Mouse (Mus musculus) limb, embryonic 14.5 days (tissue): ENCODE measurements around the gene Junb. TPM values are rescaled to one million over a fixed set of nuclear protein-coding genes. Genes with fewer than 3 reads are reported as not detected.
A peak's percentile ranks its signal among the peaks of the same experiment; 100 is the strongest.

Source experiments
- ATAC-seq: fragments of 200-750 bp; cut with Nextera tagmentation; 2 replicates; pipeline ENCODE4 v1.8.0; 2017; ENCODE audit warnings: low read depth, moderate number of reproducible peaks, moderate TSS enrichment; ENCODE audit not compliant: low FRiP score
- DNase-seq: peaks from one replicate; pipeline ENCODE4 v3.0.0-alpha.2; 2015; ENCODE audit warnings: low spot score
- H3K27ac ChIP-seq: fragments of 300-500 bp; sonication (generic); replicated peaks from 2 replicates; pipeline ENCODE4 v1.5.1; 2014; ENCODE audit warnings: low read depth, mild to moderate bottlenecking, low read length, moderate library complexity, mixed read lengths
- H3K27me3 ChIP-seq: fragments of 300-500 bp; sonication (generic); 2 replicates; pipeline ENCODE4 v1.6.1; 2014; ENCODE audit warnings: low read length, mixed read lengths; ENCODE audit not compliant: control insufficient read depth, insufficient read depth
- H3K36me3 ChIP-seq: fragments of 300-500 bp; sonication (generic); 2 replicates; pipeline ENCODE4 v1.6.1; 2014; ENCODE audit warnings: mild to moderate bottlenecking, low read length, moderate library complexity, mixed read lengths; ENCODE audit not compliant: control insufficient read depth, insufficient read depth
- H3K4me1 ChIP-seq: fragments of 300-500 bp; sonication (generic); 2 replicates; pipeline ENCODE4 v1.6.1; 2014; ENCODE audit warnings: antibody characterized with exemption, low read length, mixed read lengths; ENCODE audit not compliant: control insufficient read depth, insufficient read depth
- H3K4me2 ChIP-seq: fragments of 300-500 bp; sonication (generic); replicated peaks from 2 replicates; pipeline ENCODE4 v1.6.1; 2014; ENCODE audit warnings: low read depth, mild to moderate bottlenecking, low read length, moderate library complexity; ENCODE audit not compliant: severe bottlenecking
- H3K4me3 ChIP-seq: fragments of 300-500 bp; sonication (generic); replicated peaks from 2 replicates; pipeline ENCODE4 v1.5.1; 2014; ENCODE audit warnings: low read length
- H3K9ac ChIP-seq: fragments of 300-500 bp; sonication (generic); 2 replicates; pipeline ENCODE4 v1.6.1; 2014; ENCODE audit warnings: mild to moderate bottlenecking, low read depth, low read length, moderate library complexity; ENCODE audit not compliant: severe bottlenecking
- H3K9me3 ChIP-seq: fragments of 300-500 bp; sonication (generic); 2 replicates; pipeline ENCODE4 v1.6.1; 2016; ENCODE audit warnings: low read length; ENCODE audit not compliant: control insufficient read depth
- POLR2A ChIP-seq: fragments of 200-500 bp; IDR thresholded peaks from 2 replicates; pipeline ENCODE4 v1.8.0; 2012; ENCODE audit warnings: inconsistent platforms, mild to moderate bottlenecking, moderate library complexity, borderline replicate concordance; ENCODE audit not compliant: insufficient read depth, insufficient read length; ENCODE audit errors: extremely low read depth
- WGBS: fragments of 180-500 bp; shearing (Covaris S2); extraction: QIAGEN DNeasy Blood & Tissue Kit; methylation state at CpG from one replicate; pipeline ENCODE4 v1.1.7; 2014; 5-methylcytosine and 5-hydroxymethylcytosine counted together
- microRNA-seq: library from miRNA; unstranded; fragments of <30 nt; microRNA quantifications from one replicate; pipeline ENCODE4, GENCODE M21; 2016
- polyA plus RNA-seq, 2 experiments: library from polyadenylated mRNA; depleted of rRNA in 1 of 2; stranded (reverse) in 1 of 2; unstranded in 1 of 2; fragments of >200 nt; fragmentation: Nextera tagmentation in 1 of 2; extraction: Ambion mirVana in 1 of 2; gene quantifications; 2 replicates each; pipeline versions ENCODE4 v1.2.1 to v1.2.3; 2012 to 2014

Junb gene
- polyA plus RNA-seq, 2 experiments: 11.3 to 18.0 TPM

DNA sequence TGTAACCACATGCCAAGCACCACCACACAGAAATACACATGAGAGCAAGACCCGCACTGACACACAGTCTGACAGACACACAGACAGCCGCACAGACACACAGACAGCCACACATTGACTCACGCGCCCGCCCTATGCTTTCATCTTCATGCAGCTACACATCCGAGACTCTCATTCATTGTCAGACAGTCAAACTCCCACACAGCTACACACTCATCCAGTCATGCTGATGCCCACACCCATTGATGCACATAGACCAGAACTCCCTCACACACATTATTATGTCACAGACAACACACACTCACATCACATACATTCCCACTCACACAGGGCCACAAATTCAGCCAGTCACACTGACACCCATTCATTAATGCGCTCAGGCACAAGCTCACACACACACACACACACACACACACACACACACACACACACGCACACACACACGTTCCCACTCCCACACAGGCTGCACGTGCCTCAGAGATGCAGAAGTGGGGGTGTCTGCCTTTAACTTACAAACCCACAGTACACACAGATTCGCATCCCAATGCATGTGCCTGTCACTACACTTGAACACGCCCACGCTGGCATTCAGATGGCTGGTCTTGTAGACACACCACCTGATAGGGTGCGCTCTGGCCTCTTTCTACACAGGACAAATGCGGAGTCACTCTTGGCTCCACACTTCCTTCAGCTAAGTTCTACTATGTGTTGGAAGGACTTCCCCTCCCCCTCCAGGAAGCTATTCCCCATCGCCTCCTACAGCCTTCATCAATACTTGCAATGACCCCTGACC, 44.6 kb downstream of the Junb start:
- Histone ChIP-seq H3K9ac (no peak overlapping the region), H3K4me1 (peaks cover 6% of the 10 kb centered on the region), H3K27ac (no peak overlapping the region), H3K27me3 (peaks cover 68% of the 10 kb centered on the region), H3K4me2 (no peak overlapping the region), H3K36me3 (no peaks in the 10 kb centered on the region), H3K4me3 (no peak overlapping the region), H3K9me3 (no peaks in the 10 kb centered on the region)
- ATAC-seq: no peak
- DNase-seq: no peak
- no peak for TF ChIP-seq POLR2A
- 78% methylated on average over 16 of the region's 16 CpGs for WGBS

DNA sequence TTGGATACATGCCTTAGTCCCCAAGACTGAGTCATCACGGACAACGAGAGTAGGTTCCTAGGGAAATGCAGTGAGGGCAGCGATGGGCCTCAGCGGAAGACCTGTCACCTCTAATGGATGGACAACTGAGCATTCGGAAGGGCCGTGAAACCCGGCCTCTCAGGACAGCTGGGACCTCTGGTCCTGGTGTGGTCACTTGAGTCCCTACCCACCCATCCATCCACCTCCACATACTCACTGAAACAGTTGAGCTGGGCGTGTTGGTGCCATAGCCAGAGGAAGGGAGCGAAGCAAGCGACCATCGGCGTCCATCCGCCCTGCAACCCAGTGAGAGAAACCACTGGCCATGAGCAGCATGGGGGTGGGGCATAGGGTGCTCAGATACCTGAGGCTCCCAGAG, 47.9 kb downstream of the Junb start:
- DNase-seq: no peak
- WGBS: 89% methylated on average over 13 of the region's 13 CpGs
- TF ChIP-seq POLR2A: no peak

DNA sequence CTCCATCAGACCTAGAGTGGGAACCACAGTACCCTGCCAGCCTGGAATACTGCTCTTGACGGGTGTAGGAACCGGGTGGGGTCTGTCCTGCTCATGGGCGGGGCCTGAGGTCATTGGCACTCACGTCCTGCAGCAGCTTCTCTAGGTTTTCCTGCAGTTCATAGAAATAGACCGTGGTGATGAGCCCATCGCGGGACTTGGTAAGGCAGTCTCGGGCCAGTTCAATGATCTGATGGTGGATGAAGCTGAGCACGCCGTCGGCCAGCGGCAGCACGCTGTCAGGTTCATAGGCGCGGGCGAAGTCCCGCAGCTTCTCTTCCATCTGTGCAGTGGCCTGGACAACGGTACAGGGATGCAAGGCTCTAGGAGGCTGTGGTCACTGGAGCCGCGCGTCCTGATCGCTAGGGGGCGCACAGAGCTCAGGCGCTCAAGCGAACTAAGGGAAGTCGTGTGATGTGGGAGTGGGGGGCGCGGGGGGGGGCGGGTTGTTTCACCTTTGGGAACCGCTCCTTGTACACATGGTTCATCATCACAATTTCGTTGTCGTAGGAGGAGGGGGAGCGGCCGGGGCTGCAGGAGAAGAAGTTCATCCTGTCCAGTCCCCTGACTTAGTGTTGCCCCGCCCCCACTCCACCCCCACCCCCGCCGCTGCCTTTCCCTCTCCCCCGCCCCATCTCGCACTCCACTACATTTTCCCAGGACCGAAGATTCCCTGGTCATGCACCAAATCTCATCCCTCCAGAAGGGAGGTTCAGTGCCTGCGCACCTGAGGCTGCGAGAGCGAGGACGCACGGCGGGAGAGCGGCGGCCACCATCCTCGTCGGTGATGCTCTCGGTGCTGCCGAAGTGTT, 49.8 kb downstream of the Junb start:
- Histone ChIP-seq H3K4me2 (peak overlapping the region; percentile 77), H3K36me3 (no peaks in the 10 kb centered on the region), H3K27me3 (peaks cover 23% of the 10 kb centered on the region), H3K4me1 (no peaks in the 10 kb centered on the region), H3K9ac (peak overlapping the region; percentile 28; the same call in 1 of the 2 replicates), H3K9me3 (no peaks in the 10 kb centered on the region), H3K27ac (no peak overlapping the region), H3K4me3 (peak overlapping the region; percentile 35)
- DNase-seq (peak; percentile 46), ATAC-seq (peak; percentile 82)
- no peak for TF ChIP-seq POLR2A
- 4% methylated on average over 46 of the region's 52 CpGs for WGBS

More for the DNA sequence above, 47.9 kb downstream of the Junb start:
- Histone ChIP-seq H3K9me3 (no peaks in the 10 kb centered on the region), H3K27ac (no peak overlapping the region), H3K27me3 (peaks cover 39% of the 10 kb centered on the region), H3K4me3 (no peak overlapping the region), H3K4me2 (no peak overlapping the region), H3K4me1 (peaks cover 3% of the 10 kb centered on the region; the same call in 1 of the 2 replicates), H3K36me3 (no peaks in the 10 kb centered on the region), H3K9ac (no peak overlapping the region)
- no peak for ATAC-seq

DNA sequence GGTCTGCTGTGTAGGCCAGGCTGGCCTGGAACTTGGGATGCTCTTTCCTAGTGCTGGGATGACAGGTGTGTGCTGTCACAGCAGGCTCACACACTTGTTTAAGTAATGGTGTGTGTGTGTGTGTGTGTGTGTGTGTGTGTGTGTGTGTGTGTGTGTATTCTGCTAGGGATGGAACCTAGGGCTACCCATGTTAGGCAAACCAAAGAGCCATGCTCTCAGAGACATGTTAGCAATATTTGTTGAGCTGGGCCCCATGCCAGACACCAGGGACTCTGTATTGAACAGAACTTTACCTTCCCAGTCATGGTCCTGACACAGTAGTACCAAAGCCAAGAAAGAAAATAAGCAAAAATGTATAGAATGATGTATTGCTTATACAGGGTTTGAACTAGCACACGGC, 51.0 kb downstream of the Junb start:
- DNase-seq (no peak), ATAC-seq (no peak)

DNA sequence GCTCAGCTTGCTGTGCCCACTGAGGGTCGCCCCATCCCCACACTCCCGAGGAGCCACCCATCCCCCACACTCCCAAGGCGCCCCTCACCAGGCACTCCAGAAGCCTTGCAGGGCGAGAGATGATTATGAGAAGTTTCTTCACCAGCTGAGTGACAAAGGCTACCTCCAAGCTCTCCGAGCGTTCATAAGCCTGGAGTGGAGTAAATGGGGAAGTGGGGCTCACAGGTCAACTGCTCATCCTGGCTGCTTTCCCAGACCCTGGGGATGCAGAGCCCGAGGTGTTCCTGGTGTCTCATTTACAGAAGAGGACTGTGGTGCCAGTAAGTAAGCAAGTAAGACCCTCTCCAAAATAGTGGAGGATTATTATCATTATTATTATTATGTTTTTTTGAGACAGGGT, 53.0 kb downstream of the Junb start:
- no peak for DNase-seq
- TF ChIP-seq POLR2A: no peak
- 74% methylated on average over 7 of the region's 7 CpGs for whole genome bisulfite sequencing
- H3K9ac ChIP-seq: no peak overlapping the region
- H3K27me3 ChIP-seq: peaks cover 17% of the 10 kb centered on the region
- H3K36me3 ChIP-seq: no peaks in the 10 kb centered on the region
- no peak overlapping the region for H3K4me2 ChIP-seq
- H3K27ac ChIP-seq: no peak overlapping the region
- no peaks in the 10 kb centered on the region for H3K4me1 ChIP-seq
- no peaks in the 10 kb centered on the region for H3K9me3 ChIP-seq
- no peak for ATAC-seq
- no peak overlapping the region for H3K4me3 ChIP-seq

More for the DNA sequence above, 51.0 kb downstream of the Junb start:
- TF ChIP-seq POLR2A: no peak
- no peaks in the 10 kb centered on the region for H3K9me3 ChIP-seq
- H3K27me3 ChIP-seq: peaks cover 21% of the 10 kb centered on the region
- 83% methylated on average over 1 of the region's 1 CpGs for WGBS
- H3K4me3 ChIP-seq: no peak overlapping the region
- H3K27ac ChIP-seq: no peak overlapping the region
- no peaks in the 10 kb centered on the region for H3K4me1 ChIP-seq
- no peak overlapping the region for H3K9ac ChIP-seq
- H3K4me2 ChIP-seq: no peak overlapping the region
- H3K36me3 ChIP-seq: no peaks in the 10 kb centered on the region

Small RNA genes within 50 kb of the gene (microRNA-seq; reads per million reads assigned to microRNA genes)
- not detected for gene Gm24197

Other genes with a start within 250 kb of the Junb start
- 81.2 and 97.7 TPM in 2 replicates for gene Nfix, start 178.4 kb downstream of the Junb start, polyA plus RNA-seq (2012; rRNA removed)
- gene Nfix, start 178.4 kb downstream of the Junb start, polyA plus RNA-seq (2014; fragmentation: Nextera tagmentation; extraction: Ambion mirVana): 100 and 108 TPM in 2 replicates
- 5.7 and 5.9 TPM in 2 replicates for gene Dand5, start 155.9 kb downstream of the Junb start, polyA plus RNA-seq (2012; rRNA removed)
- 6.4 and 6.9 TPM in 2 replicates for gene Dand5, start 155.9 kb downstream of the Junb start, polyA plus RNA-seq (2014; fragmentation: Nextera tagmentation; extraction: Ambion mirVana)
- gene Gadd45gip1, start 147.2 kb downstream of the Junb start, polyA plus RNA-seq (2012; rRNA removed): 39.8 and 45.6 TPM in 2 replicates
- gene Gadd45gip1, start 147.2 kb downstream of the Junb start, polyA plus RNA-seq (2014; fragmentation: Nextera tagmentation; extraction: Ambion mirVana): 43.2 and 44.9 TPM in 2 replicates
- 82.0 and 82.4 TPM in 2 replicates for gene Rad23a, start 138.1 kb downstream of the Junb start, polyA plus RNA-seq (2012; rRNA removed)
- 104 and 109 TPM in 2 replicates for gene Rad23a, start 138.1 kb downstream of the Junb start, polyA plus RNA-seq (2014; fragmentation: Nextera tagmentation; extraction: Ambion mirVana)
- 575 and 831 TPM in 2 replicates for gene Calr, start 131.8 kb downstream of the Junb start, polyA plus RNA-seq (2012; rRNA removed)
- 802 and 827 TPM in 2 replicates for gene Calr, start 131.8 kb downstream of the Junb start, polyA plus RNA-seq (2014; fragmentation: Nextera tagmentation; extraction: Ambion mirVana)
- gene Farsa, start 121.7 kb downstream of the Junb start, polyA plus RNA-seq (2012; rRNA removed): 105 and 123 TPM in 2 replicates
- 78.4 and 81.2 TPM in 2 replicates for gene Farsa, start 121.7 kb downstream of the Junb start, polyA plus RNA-seq (2014; fragmentation: Nextera tagmentation; extraction: Ambion mirVana)
- gene Syce2, start 106.6 kb downstream of the Junb start, polyA plus RNA-seq (2012; rRNA removed): 30.5 and 36.9 TPM in 2 replicates
- gene Syce2, start 106.6 kb downstream of the Junb start, polyA plus RNA-seq (2014; fragmentation: Nextera tagmentation; extraction: Ambion mirVana): 75.3 and 78.4 TPM in 2 replicates
- gene Gcdh, start 84.8 kb downstream of the Junb start, polyA plus RNA-seq (2012; rRNA removed): 45.8 and 58.9 TPM in 2 replicates
- gene Gcdh, start 84.8 kb downstream of the Junb start, polyA plus RNA-seq (2014; fragmentation: Nextera tagmentation; extraction: Ambion mirVana): 29.8 and 34.5 TPM in 2 replicates
- 2.5 and 3.0 TPM in 2 replicates for gene Klf1, start 76.8 kb downstream of the Junb start, polyA plus RNA-seq (2012; rRNA removed)
- 1.4 and 2.0 TPM in 2 replicates for gene Klf1, start 76.8 kb downstream of the Junb start, polyA plus RNA-seq (2014; fragmentation: Nextera tagmentation; extraction: Ambion mirVana)
- 18.5 and 20.5 TPM in 2 replicates for gene Dnase2a, start 70.2 kb downstream of the Junb start, polyA plus RNA-seq (2012; rRNA removed)
- gene Dnase2a, start 70.2 kb downstream of the Junb start, polyA plus RNA-seq (2014; fragmentation: Nextera tagmentation; extraction: Ambion mirVana): 13.8 and 15.4 TPM in 2 replicates
- 0.36 and 0.50 TPM in 2 replicates for gene Mast1, start 41.4 kb downstream of the Junb start, polyA plus RNA-seq (2012; rRNA removed)
- 0.15 and 0.32 TPM in 2 replicates for gene Mast1, start 41.4 kb downstream of the Junb start, polyA plus RNA-seq (2014; fragmentation: Nextera tagmentation; extraction: Ambion mirVana)
- not detected in 2 replicates for gene Rtbdn, start 31.7 kb downstream of the Junb start, polyA plus RNA-seq (2012; rRNA removed)
- not detected in 2 replicates for gene Rtbdn, start 31.7 kb downstream of the Junb start, polyA plus RNA-seq (2014; fragmentation: Nextera tagmentation; extraction: Ambion mirVana)
- 2.0 TPM in 1 of 2 replicates, not detected in the other for gene Gm49661, start 9.3 kb downstream of the Junb start, polyA plus RNA-seq (2012; rRNA removed)
- not detected in 2 replicates for gene Gm49661, start 9.3 kb downstream of the Junb start, polyA plus RNA-seq (2014; fragmentation: Nextera tagmentation; extraction: Ambion mirVana)
- 387 and 405 TPM in 2 replicates for gene Prdx2, start 9.1 kb downstream of the Junb start, polyA plus RNA-seq (2012; rRNA removed)
- gene Prdx2, start 9.1 kb downstream of the Junb start, polyA plus RNA-seq (2014; fragmentation: Nextera tagmentation; extraction: Ambion mirVana): 839 and 877 TPM in 2 replicates
- gene Rnaseh2a, start 9.0 kb downstream of the Junb start, polyA plus RNA-seq (2012; rRNA removed): 58.6 and 60.8 TPM in 2 replicates
- gene Rnaseh2a, start 9.0 kb downstream of the Junb start, polyA plus RNA-seq (2014; fragmentation: Nextera tagmentation; extraction: Ambion mirVana): 87.6 and 90.8 TPM in 2 replicates
- gene Hook2, start 11.9 kb upstream of the Junb start, polyA plus RNA-seq (2012; rRNA removed): 15.1 and 17.7 TPM in 2 replicates
- gene Hook2, start 11.9 kb upstream of the Junb start, polyA plus RNA-seq (2014; fragmentation: Nextera tagmentation; extraction: Ambion mirVana): 17.4 and 18.1 TPM in 2 replicates
- gene Best2, start 35.8 kb upstream of the Junb start, polyA plus RNA-seq (2012; rRNA removed): 0.08 and 0.15 TPM in 2 replicates
- not detected in 2 replicates for gene Best2, start 35.8 kb upstream of the Junb start, polyA plus RNA-seq (2014; fragmentation: Nextera tagmentation; extraction: Ambion mirVana)
- 173 and 207 TPM in 2 replicates for gene Asna1, start 46.6 kb upstream of the Junb start, polyA plus RNA-seq (2012; rRNA removed)
- 95.0 and 98.0 TPM in 2 replicates for gene Asna1, start 46.6 kb upstream of the Junb start, polyA plus RNA-seq (2014; fragmentation: Nextera tagmentation; extraction: Ambion mirVana)
- 163 and 168 TPM in 2 replicates for gene Trir, start 48.1 kb upstream of the Junb start, polyA plus RNA-seq (2012; rRNA removed)
- gene Trir, start 48.1 kb upstream of the Junb start, polyA plus RNA-seq (2014; fragmentation: Nextera tagmentation; extraction: Ambion mirVana): 135 and 156 TPM in 2 replicates
- gene Tnpo2, start 58.2 kb upstream of the Junb start, polyA plus RNA-seq (2012; rRNA removed): 89.9 and 112 TPM in 2 replicates
- 16.9 and 18.0 TPM in 2 replicates for gene Tnpo2, start 58.2 kb upstream of the Junb start, polyA plus RNA-seq (2014; fragmentation: Nextera tagmentation; extraction: Ambion mirVana)
- 51.0 and 73.3 TPM in 2 replicates for gene Fbxw9, start 81.3 kb upstream of the Junb start, polyA plus RNA-seq (2012; rRNA removed)
- 28.6 and 30.5 TPM in 2 replicates for gene Fbxw9, start 81.3 kb upstream of the Junb start, polyA plus RNA-seq (2014; fragmentation: Nextera tagmentation; extraction: Ambion mirVana)
- gene Gm5741, start 89.3 kb upstream of the Junb start, polyA plus RNA-seq (2012; rRNA removed): 0.99 TPM in 1 of 2 replicates, not detected in the other
- gene Gm5741, start 89.3 kb upstream of the Junb start, polyA plus RNA-seq (2014; fragmentation: Nextera tagmentation; extraction: Ambion mirVana): 0.74 and 1.6 TPM in 2 replicates
- 44.9 and 46.9 TPM in 2 replicates for gene Dhps, start 93.0 kb upstream of the Junb start, polyA plus RNA-seq (2012; rRNA removed)
- 46.1 and 47.7 TPM in 2 replicates for gene Dhps, start 93.0 kb upstream of the Junb start, polyA plus RNA-seq (2014; fragmentation: Nextera tagmentation; extraction: Ambion mirVana)
- gene Wdr83os, start 102.0 kb upstream of the Junb start, polyA plus RNA-seq (2012; rRNA removed): 87.2 and 112 TPM in 2 replicates
- gene Wdr83os, start 102.0 kb upstream of the Junb start, polyA plus RNA-seq (2014; fragmentation: Nextera tagmentation; extraction: Ambion mirVana): 138 and 139 TPM in 2 replicates
- gene Wdr83, start 102.6 kb upstream of the Junb start, polyA plus RNA-seq (2012; rRNA removed): 53.2 and 58.4 TPM in 2 replicates
- gene Wdr83, start 102.6 kb upstream of the Junb start, polyA plus RNA-seq (2014; fragmentation: Nextera tagmentation; extraction: Ambion mirVana): 36.8 and 38.4 TPM in 2 replicates
- 46.7 and 54.1 TPM in 2 replicates for gene Man2b1, start 104.6 kb upstream of the Junb start, polyA plus RNA-seq (2012; rRNA removed)
- gene Man2b1, start 104.6 kb upstream of the Junb start, polyA plus RNA-seq (2014; fragmentation: Nextera tagmentation; extraction: Ambion mirVana): 32.9 and 34.2 TPM in 2 replicates
- gene Zfp791, start 144.4 kb upstream of the Junb start, polyA plus RNA-seq (2012; rRNA removed): 1.8 and 2.4 TPM in 2 replicates
- 0.77 and 1.8 TPM in 2 replicates for gene Zfp791, start 144.4 kb upstream of the Junb start, polyA plus RNA-seq (2014; fragmentation: Nextera tagmentation; extraction: Ambion mirVana)
- not detected in 2 replicates for gene Cks1brt, start 173.2 kb upstream of the Junb start, polyA plus RNA-seq (2012; rRNA removed)
- not detected in 2 replicates for gene Cks1brt, start 173.2 kb upstream of the Junb start, polyA plus RNA-seq (2014; fragmentation: Nextera tagmentation; extraction: Ambion mirVana)
- not detected in 2 replicates for gene Olfr371, start 247.3 kb upstream of the Junb start, polyA plus RNA-seq (2012; rRNA removed)
- gene Olfr371, start 247.3 kb upstream of the Junb start, polyA plus RNA-seq (2014; fragmentation: Nextera tagmentation; extraction: Ambion mirVana): not detected in 2 replicates